Mouse (Mus musculus) ovary, postnatal 36 days (tissue): ENCODE data around the gene Tcp11.

Source experiments
- DNase-seq: peaks from one replicate; pipeline ENCODE4 v3.0.0; 2022; ENCODE audit warnings: low spot score, mixed read lengths

Tcp11 gene

DNA sequence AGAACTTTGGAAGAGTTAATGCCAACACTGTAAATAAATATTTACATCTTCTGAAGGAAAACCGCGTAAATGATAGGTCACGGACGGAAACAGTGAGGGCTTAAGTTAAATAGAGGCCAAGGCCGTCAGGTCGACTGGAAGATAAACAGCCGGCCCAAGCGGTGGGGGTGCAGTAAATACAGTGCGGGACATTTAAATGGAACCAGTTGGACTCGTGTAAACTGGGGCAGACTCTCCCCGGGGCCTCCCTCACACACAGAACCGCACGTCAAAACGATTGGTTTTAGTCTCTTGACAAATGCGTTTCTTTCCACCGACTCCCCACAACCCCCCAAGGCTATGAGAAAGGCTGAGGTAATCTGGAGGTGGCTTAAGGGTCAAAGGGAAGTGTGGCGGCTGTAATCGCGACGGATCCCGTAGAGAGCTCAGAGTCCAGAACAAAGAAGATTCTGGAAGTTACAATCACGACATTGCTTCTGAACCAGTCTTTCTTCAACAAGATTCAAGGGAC lies 4.0 kb upstream of the Tcp11 start:
- no peak for DNase-seq

DNA sequence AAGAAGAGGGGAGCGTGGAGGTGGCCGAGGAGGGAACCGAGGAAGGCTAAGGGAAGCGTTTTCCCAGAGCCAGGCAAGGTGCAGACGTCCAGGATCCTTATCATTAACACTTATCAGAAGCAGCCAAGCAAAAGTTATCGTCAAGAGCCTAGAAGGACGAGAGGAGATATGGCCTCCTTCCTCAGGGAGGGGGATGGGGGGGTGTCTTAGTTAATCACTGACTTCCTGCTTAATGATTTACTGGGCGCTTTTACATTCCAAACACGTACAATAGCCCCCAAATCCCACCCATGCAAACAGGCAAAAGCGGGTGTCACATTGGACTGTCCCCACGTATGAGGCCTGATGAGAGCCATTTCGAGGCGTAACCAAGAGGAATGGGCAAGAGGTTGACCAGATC lies 2.4 kb upstream of the Tcp11 start:
- no peak for DNase-seq

DNA sequence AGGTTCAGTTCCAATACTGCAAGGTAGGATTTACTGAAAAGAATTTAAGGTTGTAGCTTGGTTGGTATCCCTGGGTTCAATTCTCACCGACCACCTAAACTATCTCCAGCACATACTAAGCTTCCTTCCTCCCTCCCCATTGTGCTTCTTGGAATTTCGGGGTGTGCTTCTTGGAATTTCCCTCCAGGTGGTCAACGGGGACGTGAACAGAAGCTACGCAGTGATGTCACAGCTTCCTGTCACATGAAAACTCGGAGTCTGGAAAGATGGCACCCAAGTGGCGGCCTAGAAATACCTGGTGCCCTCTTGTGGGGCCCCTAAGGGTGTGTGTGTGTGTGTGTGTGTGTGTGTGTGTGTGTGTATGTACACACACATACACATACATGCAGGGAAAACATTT lies 1.4 kb upstream of the Tcp11 start:
- DNase-seq: no peak

DNA sequence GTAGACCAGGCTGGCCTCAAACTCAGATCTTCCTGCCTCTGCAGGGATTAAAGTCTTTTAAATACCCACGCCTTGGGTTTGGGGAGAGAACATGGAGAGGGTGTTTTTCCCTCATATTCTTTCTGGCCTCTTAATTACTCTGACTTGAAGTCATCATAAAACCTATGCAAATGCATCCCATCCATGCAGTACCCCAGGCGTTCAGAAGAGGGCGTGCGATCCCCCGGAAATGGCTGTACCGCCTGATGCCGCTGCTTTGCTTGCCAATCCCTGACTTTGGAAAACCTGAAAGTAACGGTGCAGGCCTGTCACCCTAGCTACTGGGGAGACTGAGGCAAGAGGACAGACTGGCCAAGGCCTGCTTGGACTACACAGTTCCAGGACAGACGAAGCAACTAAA lies 946 bp upstream of the Tcp11 start:
- DNase-seq: peak; percentile 46

DNA sequence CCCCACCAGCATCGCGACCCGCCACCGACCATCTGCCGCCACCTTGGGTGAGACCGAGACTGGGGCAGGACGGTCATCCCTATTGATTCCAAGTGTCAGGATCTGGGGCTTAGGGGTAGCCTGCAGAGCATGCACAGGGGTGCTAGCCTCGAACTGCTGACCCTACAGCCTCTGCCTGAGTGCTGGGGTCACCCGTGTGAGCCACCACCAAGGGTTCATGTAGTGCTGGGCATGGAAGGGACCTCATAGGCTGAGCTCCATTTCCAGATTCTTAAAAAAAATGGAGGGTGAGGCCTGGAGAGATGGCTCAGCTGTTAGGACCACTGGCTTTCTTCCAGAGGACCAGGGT lies 352 bp upstream of the Tcp11 start:
- DNase-seq: no peak

DNA sequence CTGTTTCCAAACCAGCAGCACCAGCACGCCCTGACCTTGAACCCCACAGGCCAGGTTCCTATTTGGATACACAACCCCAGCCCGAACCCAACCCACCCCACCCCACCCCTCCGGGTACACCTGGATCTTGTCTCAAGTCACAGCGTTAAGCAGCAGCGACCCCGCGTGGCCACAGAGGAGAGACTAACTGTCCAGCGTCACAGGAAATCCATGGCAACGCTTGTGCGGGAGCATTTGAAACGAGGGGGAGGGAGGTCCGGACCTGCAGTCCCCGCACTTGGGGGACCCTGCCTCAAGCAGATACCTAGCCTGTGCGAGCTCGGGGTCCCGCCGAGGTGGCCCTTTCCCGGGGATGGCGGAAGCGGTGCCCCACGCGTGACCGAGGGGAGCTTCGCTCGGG lies 821 bp downstream of the Tcp11 start:
- DNase-seq: peak; percentile 84

DNA sequence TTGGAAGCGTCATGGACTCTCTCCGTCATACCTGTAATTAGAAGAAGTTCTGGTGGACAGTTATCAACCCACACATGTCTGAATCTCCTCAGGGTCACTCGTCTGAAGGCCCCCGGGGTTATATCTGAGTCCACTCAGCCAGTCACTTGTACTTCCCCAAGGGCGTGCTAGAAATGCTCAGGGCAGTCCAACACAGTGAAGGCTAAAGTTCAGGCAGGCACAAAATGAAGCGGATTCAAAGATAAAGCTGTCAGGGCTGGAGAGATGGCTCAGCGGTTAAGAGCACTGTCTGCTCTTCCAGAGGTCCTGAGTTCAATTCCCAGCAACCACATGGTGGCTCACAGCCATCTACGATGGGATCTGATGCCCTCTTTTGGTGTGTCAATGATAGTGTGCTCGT lies 2.4 kb downstream of the Tcp11 start:
- DNase-seq: no peak

DNA sequence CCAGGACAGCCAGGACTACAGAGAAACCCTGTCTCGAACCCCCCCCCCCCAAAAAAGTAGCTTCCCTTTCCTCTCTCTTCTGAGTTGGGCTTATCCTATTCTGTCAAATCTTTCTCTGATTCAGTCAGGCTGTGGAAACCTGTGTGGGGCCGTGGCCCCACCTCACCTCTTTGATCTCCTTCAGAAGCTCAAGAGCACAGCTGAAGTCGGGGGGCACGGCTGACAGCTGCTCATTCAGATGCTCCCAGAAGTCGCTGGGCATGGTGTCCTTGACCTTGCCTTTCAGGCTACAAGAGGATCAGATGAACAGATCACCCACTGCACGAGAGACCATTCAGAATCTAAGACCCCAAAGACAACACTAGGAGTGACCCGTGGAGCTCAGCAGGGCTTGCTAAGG lies 6.0 kb downstream of the Tcp11 start:
- DNase-seq: no peak

DNA sequence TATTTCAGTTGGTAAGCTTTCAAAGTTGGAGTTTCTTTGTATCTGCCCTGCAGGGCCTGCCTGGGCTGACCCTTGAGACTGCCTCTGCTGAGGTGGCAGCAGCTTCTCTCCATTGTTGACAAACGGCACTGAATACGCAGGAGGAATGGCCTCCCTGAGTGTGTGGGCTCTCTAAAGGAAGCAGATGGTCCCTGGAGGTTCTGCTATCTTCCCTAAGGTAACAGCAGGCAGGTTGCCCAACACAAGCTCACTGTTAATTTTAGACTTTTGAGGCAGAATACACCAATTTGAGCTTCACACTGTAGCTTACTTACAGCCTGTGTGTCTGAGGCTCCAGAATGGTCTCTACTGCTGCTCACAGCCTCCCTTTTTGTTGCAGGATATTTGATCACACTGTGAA lies 7.7 kb downstream of the Tcp11 start:
- DNase-seq: no peak

DNA sequence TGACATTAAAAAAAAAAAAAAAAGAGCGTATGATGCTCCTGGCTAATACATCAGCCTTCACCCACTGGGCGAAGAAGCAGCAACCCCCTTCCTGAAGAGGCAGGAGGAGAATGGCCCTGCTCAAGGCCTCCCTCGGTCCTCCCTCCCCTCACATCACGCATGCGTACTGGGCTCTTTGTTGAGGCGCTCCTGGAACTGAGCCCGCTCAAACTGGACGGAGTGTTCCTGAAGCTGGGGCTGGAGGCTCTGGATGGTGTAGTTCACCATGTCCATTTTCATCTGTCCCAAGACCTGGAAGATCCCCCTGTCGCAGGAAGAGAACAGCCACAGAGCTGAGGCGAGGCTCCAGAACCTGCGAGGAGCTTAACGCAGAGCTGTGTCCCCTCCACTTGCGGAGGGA lies 10.2 kb downstream of the Tcp11 start:
- DNase-seq: peak; percentile 75

DNA sequence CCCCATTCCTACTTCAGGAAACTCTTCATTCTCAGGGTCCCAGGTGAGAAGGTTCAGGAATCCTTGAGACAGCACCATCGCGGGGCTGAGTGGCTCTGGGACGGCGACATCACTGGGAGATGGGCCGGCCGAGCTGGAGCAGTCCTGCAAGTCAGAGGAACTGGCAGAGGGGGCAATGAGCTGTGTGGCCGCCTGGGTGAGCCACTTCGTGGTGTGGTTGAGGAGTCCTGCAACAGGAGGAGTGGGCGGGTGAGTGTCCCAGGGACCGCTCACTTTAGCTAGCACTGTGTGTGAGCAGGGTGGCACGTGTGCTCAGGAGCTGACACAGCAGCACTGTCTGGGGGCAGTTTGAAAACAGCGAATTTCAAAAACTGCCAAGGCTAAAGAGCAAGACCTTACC lies 11.0 kb downstream of the Tcp11 start:
- no peak for DNase-seq

DNA sequence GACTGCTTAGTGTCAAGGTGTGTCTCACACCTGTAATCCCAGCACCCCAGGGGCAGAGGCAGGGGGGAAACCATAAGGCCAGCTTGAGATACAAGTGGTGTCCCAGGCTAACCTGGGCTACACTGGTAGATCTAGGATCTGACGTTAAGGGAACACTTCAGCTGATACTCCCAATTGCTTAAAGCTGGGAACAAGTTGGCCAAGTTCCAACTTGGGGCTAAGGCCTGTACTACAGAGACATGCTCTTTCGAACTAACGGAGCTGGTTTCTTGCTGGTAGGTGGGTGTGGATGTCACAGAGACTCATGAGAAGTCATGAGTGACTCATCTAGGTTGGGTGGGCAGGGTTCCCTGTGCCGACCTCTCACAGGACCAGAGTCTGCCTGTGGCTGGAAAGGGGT lies 13.1 kb downstream of the Tcp11 start:
- DNase-seq: no peak

DNA sequence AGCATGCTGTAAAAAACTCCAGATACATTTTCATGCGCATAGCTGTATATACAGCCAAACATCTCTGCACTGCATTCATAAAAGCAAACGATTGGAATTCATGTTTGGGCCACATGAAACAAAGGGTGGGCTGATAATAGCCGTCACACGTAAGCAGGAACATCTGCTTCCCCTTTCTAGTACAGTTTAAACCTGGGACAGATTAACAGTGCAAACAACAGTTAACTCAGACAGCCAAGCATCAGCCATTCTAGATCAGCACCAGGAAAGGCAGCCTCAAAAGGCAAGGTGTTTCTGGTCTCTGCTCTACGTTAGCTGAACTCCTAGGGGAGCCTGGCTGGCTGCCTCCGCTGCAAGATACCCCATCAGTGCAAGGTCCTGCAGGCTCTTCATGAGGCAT lies 17.3 kb downstream of the Tcp11 start:
- no peak for DNase-seq

DNA sequence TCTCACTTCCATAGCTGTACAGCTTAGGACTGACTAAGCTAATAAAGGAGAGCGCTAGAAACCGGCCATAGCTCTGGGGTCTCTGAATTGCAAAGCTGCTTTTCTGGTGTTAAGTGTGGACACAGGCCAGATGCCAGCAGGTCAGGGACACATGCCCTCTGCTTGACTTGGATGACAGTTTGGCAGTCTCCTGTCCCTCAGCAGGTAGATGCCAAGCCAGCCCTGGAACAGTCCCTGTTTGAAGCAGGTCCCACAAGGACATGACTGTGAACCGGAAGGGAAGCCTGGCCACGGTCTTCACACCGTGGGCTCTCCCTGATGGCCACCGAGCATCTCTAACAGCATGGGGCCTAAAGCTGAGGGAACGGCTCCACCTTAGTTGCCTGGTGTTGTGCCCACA lies 17.7 kb downstream of the Tcp11 start:
- DNase-seq: no peak

DNA sequence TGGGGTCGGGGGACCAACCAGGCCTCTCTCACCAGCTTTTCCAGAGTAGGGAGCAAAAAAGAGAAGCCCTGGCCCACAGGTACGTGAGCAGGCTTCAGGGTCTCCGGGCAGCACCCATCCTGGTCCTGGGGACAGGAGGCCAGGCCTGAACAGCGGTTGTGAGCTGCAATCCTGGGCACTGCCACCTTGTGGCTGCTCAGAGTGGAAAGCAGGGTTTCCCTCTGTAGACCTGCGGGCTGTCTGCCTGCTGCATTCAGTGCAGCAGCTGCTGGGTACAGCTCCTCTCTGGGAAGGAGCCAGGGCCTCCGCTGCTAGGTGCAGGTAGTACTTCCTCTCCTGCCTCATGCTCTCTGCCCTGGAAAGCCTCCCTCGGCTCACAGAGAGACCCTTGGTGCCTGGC lies 19.0 kb downstream of the Tcp11 start:
- DNase-seq: no peak

DNA sequence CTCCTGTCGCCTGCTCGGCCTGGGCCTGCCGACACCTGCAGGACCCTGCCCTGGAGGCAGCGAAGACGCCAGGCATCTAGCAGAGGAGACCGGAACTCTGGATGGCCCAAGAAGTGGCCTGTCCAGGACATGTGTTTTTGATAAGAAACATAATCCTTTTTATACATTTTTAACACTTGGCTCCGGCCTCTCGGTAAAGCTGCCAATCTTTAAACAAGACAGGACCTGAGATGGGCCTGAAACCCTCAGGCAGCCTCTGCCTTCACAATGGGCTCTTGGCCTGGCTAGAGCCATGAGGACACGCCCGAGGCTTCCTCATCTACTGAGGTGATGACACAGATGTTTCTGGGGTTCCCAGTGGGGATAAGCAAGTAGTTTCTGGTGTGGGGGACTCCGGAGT lies 19.8 kb downstream of the Tcp11 start:
- no peak for DNase-seq

DNA sequence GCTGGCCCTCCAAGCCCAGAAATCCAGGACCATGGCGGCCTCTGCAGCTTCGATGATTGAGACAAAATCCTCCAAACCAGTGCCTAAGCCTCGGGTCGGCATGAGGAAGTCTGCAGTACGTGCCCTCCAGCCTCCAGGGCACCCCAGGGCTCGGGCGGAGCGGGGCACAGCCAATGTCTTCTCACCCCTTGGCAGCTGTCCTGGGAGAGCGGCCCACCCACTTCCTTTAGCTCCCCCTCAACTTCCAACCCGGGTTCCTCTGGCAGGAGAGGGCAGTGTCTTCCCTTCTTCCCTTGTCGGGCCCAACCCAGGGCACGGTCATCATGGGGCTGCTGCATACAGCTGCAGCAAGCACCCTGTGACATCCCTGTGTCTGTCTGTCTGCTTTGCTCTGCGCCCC lies 22.1 kb downstream of the Tcp11 start:
- DNase-seq: no peak

DNA sequence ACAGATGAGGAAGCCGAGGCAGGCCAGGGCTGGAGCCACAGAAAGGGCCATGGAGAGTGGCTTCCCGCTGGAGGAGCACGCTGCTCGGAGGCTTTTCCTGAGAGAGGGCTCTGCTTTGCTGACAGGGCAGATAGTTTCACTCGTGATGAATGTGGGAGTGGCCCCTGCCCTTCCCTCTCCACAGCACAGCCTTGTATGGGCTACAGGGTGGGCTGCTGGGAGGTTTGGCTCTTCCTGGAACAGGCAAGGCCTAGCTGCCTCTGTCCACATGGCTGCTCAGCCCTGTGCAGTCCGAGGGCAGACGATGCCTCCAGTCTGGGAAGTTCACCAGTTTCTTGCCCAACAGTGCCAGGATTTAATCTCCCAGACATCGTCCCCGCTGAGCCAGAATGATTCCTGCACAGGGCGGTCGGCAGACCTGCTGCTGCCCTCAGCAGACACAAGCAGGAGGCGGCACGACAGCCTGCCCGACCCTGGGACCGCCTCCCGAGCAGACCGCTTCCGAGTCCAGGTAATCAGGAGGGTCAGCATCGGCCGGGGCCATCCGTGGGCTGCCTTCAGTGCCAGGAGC lies 28.1 kb downstream of the Tcp11 start:
- no peak for DNase-seq

DNA sequence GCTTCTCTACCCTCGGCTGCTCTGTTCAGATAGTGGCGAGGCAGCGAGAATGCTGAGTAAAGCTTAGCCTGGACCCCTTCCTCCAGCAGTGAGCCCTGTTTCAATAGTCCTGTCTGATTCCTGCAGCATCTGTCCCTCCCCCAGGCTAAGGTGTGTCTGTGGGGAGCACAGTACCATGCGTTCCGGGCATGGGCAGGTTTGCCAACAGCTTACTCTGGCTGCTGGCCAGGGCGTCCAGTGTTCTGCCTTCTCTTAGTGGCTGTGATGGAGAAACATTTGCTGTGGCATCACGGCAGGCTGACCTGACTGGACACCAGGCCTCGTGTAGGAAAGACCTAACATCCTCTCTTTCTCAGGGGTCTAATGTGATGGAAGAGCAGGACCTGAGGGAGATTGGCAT lies 30.2 kb downstream of the Tcp11 start:
- DNase-seq: no peak

DNA sequence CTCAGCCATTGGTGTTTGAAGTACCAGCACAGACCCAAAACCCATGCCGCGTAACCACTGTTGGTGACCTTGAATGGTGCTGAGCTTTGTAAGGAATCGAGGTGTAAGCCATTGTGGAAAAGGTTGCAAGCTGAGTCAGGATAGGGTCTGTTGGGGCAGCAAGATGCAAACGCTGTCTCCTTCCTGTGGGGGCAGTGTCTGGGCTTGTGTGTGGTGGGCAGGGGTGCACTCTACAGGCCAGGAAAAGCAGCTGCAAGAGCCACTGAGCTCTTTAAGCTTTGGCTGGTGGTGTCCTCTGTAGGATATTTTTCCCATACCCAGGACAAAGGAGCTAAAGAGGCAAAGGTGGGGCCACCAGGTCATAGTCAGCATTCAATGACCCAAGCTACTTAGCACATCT lies 32.0 kb downstream of the Tcp11 start:
- DNase-seq: no peak

DNA sequence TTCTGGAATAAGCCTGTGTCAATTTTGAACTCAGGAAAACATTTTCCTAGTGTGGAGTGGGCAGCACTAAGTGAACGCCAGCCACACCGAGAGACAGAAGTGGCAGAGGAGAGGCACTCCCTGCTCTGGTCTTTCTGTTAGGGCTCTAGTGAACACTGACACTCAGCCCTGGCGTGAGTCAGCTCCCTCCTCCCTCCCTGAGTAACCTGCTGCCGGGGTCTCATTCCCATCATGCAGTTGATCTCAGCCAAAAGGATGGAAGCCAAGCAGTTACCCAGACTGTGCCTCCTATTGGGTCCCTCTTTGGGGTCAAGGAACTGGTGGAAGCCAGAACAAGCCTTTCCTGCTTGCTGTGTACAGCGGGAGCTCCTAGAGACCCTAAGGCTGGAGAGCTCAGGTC lies 32.9 kb downstream of the Tcp11 start:
- no peak for DNase-seq

DNA sequence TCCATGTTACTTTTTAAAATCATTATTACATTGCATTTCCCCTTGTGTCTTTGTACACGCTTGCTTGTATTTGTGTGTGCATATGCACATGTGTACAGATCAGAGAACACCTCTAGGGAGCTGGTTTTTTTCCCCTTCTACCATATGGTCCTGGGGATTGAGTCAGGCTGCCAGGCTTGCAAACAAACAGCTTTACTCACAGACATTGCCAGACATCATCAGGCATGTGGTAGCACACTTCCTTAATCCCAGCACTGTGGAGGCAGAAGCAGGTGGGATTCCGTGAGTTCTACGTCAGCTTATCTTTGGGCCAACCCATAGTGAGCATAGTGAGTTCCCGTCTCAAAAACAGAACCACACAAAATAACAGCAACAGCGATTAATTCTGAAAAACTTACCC lies 33.4 kb downstream of the Tcp11 start:
- DNase-seq: no peak

DNA sequence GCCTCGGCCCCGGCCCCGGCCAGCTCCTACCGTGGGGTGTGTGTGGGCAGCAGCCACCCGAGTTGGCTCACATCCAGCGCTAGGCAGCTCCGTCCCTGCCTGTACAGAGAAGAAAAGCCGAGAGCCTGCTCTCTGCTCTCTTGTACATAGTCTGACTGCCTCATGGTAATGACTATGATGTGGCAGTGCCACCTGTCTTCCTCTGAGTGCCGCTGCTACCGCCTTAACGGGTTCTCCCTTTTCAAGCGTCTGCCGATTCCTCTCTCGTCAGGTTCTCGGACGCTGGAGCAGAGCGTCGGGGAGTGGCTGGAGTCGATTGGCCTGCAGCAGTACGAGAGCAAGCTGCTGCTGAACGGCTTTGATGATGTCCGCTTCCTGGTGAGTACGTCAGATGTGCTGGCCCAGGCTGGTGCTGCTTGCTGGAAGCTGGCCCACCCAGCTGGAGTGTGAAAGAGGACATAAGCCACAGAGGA lies 38.1 kb downstream of the Tcp11 start:
- DNase-seq: no peak

DNA sequence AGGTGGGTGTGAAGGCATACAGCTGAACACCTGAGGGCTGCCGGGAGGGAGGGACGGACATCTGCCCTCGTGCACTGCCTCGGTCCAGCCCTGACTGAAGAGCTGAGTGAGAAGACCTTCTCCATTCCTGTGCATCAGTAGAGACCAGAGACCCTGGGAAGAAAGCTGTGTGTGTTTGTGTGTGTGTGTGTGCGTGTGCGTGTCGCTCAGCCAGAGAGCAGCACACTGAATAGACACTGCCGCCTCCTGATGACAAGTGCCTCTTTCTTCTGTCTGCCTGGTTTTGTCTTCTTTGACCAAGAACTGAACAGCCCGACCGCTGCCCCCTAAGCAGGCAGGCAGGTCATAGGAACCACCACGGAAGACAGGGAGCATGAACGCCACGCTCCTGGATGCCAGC lies 39.1 kb downstream of the Tcp11 start:
- no peak for DNase-seq

DNA sequence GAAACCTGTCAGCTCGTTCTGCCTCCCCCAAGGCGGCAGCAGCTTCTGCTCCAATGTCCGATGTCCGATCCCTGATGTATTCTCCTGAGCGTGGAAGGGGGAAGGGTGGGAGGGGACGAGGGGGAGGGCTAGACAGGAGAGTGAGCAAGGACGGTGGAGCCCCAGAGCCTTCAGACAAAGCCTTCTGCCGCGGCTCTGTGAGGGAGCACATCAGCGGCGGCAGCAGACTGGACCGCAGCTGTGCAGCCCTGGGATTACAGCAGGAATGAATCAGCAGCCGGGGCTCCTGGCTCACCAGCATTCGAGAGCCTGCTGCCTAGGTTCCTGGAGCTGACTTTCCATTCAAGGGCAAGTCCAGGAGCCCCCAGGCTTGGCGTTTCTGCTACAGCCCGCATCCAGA lies 39.8 kb downstream of the Tcp11 start:
- no peak for DNase-seq
